Mouse (Mus musculus) kidney, adult 8-10 months (tissue): ENCODE measurements at regions not wholly inside any gene's neighbourhood (a gene's known extent, or its start where the extent isn't known, plus 50 kb on each side); places are given as distances from the start of the nearest gene placed in this dataset.

Experiments
- DNase-seq, 2 experiments: peaks; one replicate each; pipeline ENCODE4 v3.0.0; 2022

- no peak for DNase-seq
Measured at GRCm38 (mm10) chr6:99976144-99976543, 250.0 kb upstream of the Prok2 start.

GRCm38 (mm10) chr6:99975486-99975885 is 249.3 kb upstream of the Prok2 start:
- no peak for DNase-seq

GRCm38 (mm10) chr6:99974464-99974863 is 248.3 kb upstream of the Prok2 start:
- DNase-seq, result peak; percentile 42 to 60

- DNase-seq, result no peak
Measured at GRCm38 (mm10) chr6:99971376-99971775, 245.2 kb upstream of the Prok2 start.

- DNase-seq, result no peak
Measured at GRCm38 (mm10) chr6:99968889-99969288, 242.7 kb upstream of the Prok2 start.

- no peak for DNase-seq
Measured at GRCm38 (mm10) chr6:99967465-99967864, 241.3 kb upstream of the Prok2 start.

GRCm38 (mm10) chr6:99964540-99964939 is 238.3 kb upstream of the Prok2 start:
- DNase-seq, result no peak

GRCm38 (mm10) chr6:99964007-99964406 is 237.8 kb upstream of the Prok2 start:
- DNase-seq, result no peak

GRCm38 (mm10) chr6:99959371-99959770 is 233.2 kb upstream of the Prok2 start:
- no peak for DNase-seq

GRCm38 (mm10) chr6:99954832-99955830 is 228.9 kb upstream of the Prok2 start:
- peak; percentile 14 to 15 for DNase-seq

GRCm38 (mm10) chr6:99953980-99954776 is 228.0 kb upstream of the Prok2 start:
- DNase-seq, result no peak

GRCm38 (mm10) chr6:99950811-99951210 is 224.6 kb upstream of the Prok2 start:
- no peak for DNase-seq

- DNase-seq, result no peak
Measured at GRCm38 (mm10) chr6:99946917-99947316, 220.7 kb upstream of the Prok2 start.

- DNase-seq, result no peak
Measured at GRCm38 (mm10) chr6:99946481-99946880, 220.3 kb upstream of the Prok2 start.

- DNase-seq, result no peak
Measured at GRCm38 (mm10) chr6:99945691-99946090, 219.5 kb upstream of the Prok2 start.

GRCm38 (mm10) chr6:99942958-99943357 is 216.8 kb upstream of the Prok2 start:
- no peak for DNase-seq

GRCm38 (mm10) chr6:99940118-99940517 is 213.9 kb upstream of the Prok2 start:
- DNase-seq, result no peak

GRCm38 (mm10) chr6:99939382-99939781 is 213.2 kb upstream of the Prok2 start:
- no peak for DNase-seq

- no peak for DNase-seq
Measured at GRCm38 (mm10) chr6:99938949-99939348, 212.8 kb upstream of the Prok2 start.

- DNase-seq, result peak in 1 of 2 experiments; percentile 43
Measured at GRCm38 (mm10) chr6:99936716-99937115, 210.5 kb upstream of the Prok2 start.

- no peak for DNase-seq
Measured at GRCm38 (mm10) chr6:99935373-99935772, 209.2 kb upstream of the Prok2 start.

- peak; percentile 44 to 52 for DNase-seq
Measured at GRCm38 (mm10) chr6:99934394-99934793, 208.2 kb upstream of the Prok2 start.

- no peak for DNase-seq
Measured at GRCm38 (mm10) chr6:99933404-99933803, 207.2 kb upstream of the Prok2 start.

GRCm38 (mm10) chr6:99932923-99933322 is 206.7 kb upstream of the Prok2 start:
- DNase-seq, result no peak
